Mouse (Mus musculus) bone marrow macrophage, adult 2 months (primary cell): ENCODE measurements around the gene Slc13a2.

Experiments
- CTCF ChIP-seq: IDR thresholded peaks from 2 replicates; pipeline ENCODE4 v1.5.1; 2012; ENCODE audit warnings: low read depth, mild to moderate bottlenecking, low read length, moderate library complexity
- POLR2A ChIP-seq: IDR thresholded peaks from 2 replicates; pipeline ENCODE4 v1.6.1; 2012; ENCODE audit warnings: mild to moderate bottlenecking, low read depth, low read length, borderline replicate concordance

- TF ChIP-seq CTCF (no peak), POLR2A (no peak)
Measured at GRCm38 (mm10) chr11:78427655-78428054, 5.6 kb upstream of the Slc13a2 start.
